Mouse (Mus musculus): ENCODE measurements around the gene 9530068E07Rik.

DNA sequence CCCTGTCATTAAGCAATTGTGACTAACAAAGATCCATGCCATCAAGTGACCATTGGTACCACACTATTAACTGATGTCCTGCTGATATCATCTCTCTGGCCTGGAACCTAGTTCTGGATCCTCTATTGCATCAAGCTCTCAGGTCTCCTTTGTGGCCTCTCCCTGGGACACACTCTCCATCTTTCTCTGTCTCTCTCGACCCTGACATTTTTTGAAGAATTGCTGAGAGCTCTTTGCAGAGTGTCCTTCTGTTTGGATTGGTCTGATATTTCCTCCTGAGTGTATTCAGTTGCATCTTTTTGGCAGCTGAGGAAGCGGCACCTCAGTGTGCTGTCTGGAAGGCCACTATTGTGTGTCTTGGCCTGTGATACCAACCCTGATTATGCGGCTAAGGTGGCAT is 17.0 kb upstream of the 9530068E07Rik start:
- TF ChIP-seq ETS1 (IDR thresholded peaks at IDR 0.05; ENCODE audit: low read depth, low read length) = no peak
- TF ChIP-seq TAL1 (IDR thresholded peaks at IDR 0.05; ENCODE audit: low read length) = no peak
- TF ChIP-seq POLR2A (IDR thresholded peaks at IDR 0.05; ENCODE audit: control insufficient read depth in 1 of 2, insufficient read depth in 1 of 2, low read depth in 1 of 2, low read length in 2 of 2, poor library complexity in 1 of 2) = no peak
- no peak for TF ChIP-seq MAX (IDR thresholded peaks at IDR 0.05; ENCODE audit: low read length)

All from MEL (cell line).